Mouse (Mus musculus) gastrocnemius, adult 18-20 months (tissue): ENCODE data around the gene Cdk14. TPM values are rescaled to one million over a fixed set of nuclear protein-coding genes. Genes with fewer than 3 reads are reported as not detected.
A peak's percentile ranks its signal among the peaks of the same experiment; 100 is the strongest.

Experiments
- DNase-seq: peaks from one replicate; pipeline ENCODE4 v3.0.0; 2021; ENCODE audit warnings: low spot score
- total RNA-seq, 2 experiments: library from RNA; stranded (reverse); gene quantifications; 2 replicates each; pipeline ENCODE4 v1.2.3; 2021

Gene Cdk14
- total RNA-seq, 2 experiments from 2014 or later: 2.8 to 2.9 TPM

- DNase-seq: peak; percentile 60
These were observed 154.0 kb downstream of the Cdk14 start for GRCm38 (mm10) chr5:5265861-5266786.

- DNase-seq: no peak
These were observed 154.7 kb downstream of the Cdk14 start for GRCm38 (mm10) chr5:5265401-5265841.

- no peak for DNase-seq
These were observed 155.4 kb downstream of the Cdk14 start for GRCm38 (mm10) chr5:5264712-5265111.

- DNase-seq: no peak
These were observed 158.3 kb downstream of the Cdk14 start for GRCm38 (mm10) chr5:5261725-5262296.

GRCm38 (mm10) chr5:5260966-5261724 lies 159.0 kb downstream of the Cdk14 start:
- no peak for DNase-seq

- no peak for DNase-seq
These were observed 159.8 kb downstream of the Cdk14 start for GRCm38 (mm10) chr5:5260309-5260708.

- DNase-seq: no peak
These were observed 165.7 kb downstream of the Cdk14 start for GRCm38 (mm10) chr5:5254391-5254790.

GRCm38 (mm10) chr5:5253177-5253576 lies 166.9 kb downstream of the Cdk14 start:
- no peak for DNase-seq

GRCm38 (mm10) chr5:5247671-5248070 lies 172.4 kb downstream of the Cdk14 start:
- no peak for DNase-seq

- no peak for DNase-seq
These were observed 173.5 kb downstream of the Cdk14 start for GRCm38 (mm10) chr5:5246534-5247175.

GRCm38 (mm10) chr5:5245182-5245581 lies 174.9 kb downstream of the Cdk14 start:
- DNase-seq: no peak

- DNase-seq: no peak
These were observed 176.5 kb downstream of the Cdk14 start for GRCm38 (mm10) chr5:5243648-5244047.

GRCm38 (mm10) chr5:5242704-5243103 lies 177.4 kb downstream of the Cdk14 start:
- DNase-seq: no peak

- no peak for DNase-seq
These were observed 179.0 kb downstream of the Cdk14 start for GRCm38 (mm10) chr5:5241088-5241487.

GRCm38 (mm10) chr5:5240121-5240520 lies 180.0 kb downstream of the Cdk14 start:
- DNase-seq: no peak

GRCm38 (mm10) chr5:5234935-5235334 lies 185.2 kb downstream of the Cdk14 start:
- peak; percentile 63 for DNase-seq

- no peak for DNase-seq
These were observed 193.1 kb downstream of the Cdk14 start for GRCm38 (mm10) chr5:5226966-5227365.

- no peak for DNase-seq
These were observed 208.4 kb downstream of the Cdk14 start for GRCm38 (mm10) chr5:5211780-5212135.

- no peak for DNase-seq
These were observed 208.9 kb downstream of the Cdk14 start for GRCm38 (mm10) chr5:5211034-5211779.

GRCm38 (mm10) chr5:5208016-5208415 lies 212.1 kb downstream of the Cdk14 start:
- no peak for DNase-seq

GRCm38 (mm10) chr5:5206012-5206411 lies 214.1 kb downstream of the Cdk14 start:
- no peak for DNase-seq
